Mouse (Mus musculus): Measurements from ENCODE around the gene Cd70.

Cd70 gene

DNA sequence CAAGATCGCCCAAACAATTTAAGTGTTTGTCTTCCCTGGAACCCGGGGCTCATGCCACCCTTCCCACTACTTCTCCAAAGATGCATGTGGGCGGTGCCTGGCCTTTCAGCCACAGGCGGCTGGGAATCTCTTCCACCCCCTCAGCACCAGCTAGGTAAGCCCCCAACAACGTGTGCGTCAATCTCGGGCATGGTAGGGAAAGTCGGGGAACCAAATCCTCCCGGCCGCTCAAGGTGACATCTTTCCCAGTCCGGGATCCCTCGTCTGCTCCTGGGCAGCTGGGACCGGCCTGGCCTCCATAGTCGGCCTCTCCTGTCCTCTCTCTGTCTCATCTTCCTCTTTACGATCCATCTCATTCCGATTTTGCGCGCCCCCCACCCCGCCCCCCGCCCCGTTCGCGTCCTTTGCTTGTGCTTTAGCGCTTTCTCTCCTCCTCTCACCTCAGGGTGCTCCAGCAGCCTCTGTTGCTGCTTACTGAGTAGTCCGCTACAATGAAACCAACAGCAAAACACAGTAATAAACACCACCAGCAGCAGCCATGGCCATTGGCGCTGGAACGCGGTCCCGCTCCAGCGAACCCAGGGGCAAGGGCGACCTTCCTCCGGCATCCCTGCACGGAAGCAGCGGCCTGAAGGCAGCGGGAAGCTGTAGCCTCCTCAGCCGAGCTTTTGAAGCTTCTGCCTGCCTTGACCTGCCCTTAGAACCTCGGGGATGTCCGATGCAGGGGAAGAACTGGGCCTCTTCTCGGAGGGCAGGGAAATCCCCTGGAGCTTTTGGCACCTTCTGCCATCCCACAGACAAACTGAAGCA is at the start of gene Cd70:
Gene Cd70, minus strand, starts transcription at position 784 of the 810 bp plus-strand sequence.
- peak; percentile 51 for DNase-seq (ENCODE audit: low spot score)

DNA sequence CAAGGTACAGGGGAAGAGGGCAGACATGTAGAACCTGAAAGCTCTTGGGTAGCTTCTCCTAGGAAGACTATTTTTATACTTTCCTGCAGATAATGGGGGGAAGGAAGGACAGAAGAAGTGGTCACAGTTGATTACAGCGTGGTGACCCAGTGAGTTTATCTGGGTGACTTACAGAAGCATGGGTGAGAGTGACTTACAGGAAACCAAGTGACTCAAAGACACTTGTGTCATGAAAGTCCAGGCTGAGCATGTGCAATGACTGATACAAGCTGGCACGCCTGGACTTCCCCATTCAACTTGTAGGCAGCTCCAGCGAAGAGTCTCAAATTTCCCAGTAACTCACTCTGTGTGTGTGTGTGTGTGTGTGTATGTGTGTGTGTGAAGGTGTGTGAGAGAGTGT is 48.7 kb upstream of the Cd70 start:
- DNase-seq (ENCODE audit: low spot score): no peak

DNA sequence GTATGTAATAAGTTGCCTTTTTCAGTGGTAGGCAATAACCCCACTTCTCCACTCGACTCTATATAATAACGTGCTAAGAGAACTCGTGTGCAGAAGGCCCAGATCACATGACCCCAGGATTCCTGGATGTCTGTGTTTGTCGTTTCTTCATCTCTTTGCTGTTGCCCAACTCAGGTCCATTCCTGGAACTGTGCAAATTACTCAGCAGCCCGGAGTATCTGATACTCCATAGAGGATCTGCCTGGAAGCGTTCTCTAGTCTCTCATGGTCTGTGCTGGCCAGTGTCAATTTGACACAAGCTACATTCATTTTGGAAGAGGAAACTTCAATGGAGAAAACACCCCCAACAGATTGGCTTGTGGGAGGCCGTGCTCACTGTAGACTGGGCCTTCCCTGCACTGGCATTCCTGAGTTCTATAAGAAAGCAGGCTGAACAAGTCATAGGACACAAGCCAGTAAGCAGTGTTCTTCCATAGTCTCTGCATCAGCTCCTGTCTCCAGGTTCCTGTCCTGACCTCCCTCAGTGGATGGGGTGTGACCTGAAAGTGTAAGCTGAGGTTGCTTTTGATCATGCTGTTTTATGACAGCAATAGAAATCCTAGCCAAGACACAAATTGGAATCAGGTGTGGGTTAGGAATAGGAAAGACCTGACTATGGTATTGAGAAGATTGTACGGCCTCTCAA is 45.9 kb upstream of the Cd70 start:
- no peak for DNase-seq (ENCODE audit: low spot score)

DNA sequence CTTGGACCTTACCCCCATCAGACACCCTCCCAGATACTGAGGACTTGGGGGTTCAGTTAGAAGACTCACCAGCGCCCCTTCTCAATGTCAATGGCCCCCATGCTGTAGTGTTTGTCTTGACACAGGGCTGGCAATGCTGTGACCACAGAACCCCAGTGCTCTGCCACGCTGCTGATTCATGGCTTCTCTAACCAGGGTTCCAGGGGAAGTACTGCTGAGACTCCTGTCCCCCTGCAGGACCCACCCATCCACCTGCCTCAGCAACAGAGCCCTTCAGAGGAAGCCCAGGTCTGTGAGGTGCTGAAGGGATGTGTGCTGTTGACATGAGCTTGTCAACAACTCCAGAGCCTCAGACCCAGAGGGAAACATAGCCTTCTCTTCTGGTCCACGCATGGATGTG is 45.2 kb upstream of the Cd70 start:
- DNase-seq (ENCODE audit: low spot score): no peak

DNA sequence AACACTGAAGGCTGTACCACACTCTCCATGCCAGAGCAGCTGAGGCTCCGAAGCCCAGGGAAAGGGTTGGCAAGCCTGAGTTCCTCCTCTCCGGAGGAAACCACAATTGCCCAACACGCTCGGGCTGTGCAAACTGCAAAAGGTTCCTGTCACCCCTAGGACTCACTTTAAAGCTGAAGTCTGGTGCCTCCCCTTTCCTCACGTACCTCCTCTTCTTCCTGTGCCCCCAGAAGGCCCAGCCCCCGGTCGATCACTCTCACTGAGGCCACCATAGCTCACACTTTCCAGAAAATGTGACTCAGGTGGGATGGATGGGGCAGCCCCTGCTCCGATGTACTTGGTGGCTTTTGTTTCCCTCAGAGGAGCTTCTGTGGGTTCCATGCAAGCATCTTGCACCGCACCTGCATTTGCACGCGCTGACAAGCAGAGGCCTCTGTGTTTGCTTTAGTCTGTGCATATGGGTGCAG is 44.5 kb upstream of the Cd70 start, which contains the start of gene Tnfsf14:
Gene Tnfsf14, minus strand, starts transcription at position 137 of the 467 bp plus-strand sequence.
- no peak for DNase-seq (ENCODE audit: low spot score)

DNA sequence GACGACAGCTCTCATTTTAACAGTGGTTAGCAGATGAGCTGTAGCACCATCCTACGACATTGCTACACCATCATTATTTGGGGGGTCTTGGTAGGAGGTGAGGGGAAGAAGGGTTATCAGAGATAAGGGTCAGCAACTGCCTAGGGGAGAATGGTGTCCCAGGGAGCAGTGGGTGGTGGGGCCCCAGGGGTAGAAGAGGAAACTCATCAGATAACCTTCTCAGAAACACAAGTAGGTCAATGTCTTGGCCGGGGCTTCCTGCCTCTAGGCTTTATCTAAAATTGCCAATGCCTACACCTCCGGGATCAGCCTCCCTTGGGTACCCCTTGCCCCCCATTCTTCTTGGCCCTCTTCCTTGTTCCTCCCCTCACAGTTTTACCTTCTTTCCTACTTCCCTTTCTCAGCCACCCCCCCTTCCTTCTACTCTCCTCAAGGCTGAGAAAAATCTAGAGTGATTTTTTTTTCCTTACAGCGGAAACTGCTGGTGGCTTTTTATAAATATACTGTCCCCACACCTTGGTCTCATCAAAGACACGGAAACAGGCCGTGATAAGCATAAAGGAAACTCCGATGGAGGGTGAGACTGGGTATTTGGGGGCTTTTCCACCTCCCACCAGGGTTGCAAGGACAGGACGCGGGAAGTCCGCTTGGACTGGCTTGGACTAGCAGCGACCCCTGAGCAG is 39.1 kb upstream of the Cd70 start:
- DNase-seq (ENCODE audit: low spot score): no peak

DNA sequence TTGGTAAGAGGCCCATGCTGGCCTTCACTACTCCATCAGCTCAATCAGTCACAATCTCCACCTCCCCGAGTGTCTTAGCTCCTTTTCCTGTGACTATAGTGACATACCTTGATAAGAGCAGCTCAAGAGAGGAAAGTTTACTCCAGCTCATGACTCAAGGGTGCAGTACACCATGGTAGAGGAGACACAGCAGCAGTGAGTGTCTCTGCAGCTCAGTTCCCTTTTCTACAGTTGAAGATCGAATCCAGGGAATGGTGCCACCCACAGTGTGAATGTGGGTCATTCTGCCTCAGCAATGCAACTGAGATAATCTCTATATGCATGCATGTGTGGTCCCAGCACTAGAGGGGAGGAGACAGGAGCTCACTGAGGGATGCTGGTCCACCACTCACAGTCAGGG is 36.1 kb upstream of the Cd70 start:
- no peak for DNase-seq (ENCODE audit: low spot score)

DNA sequence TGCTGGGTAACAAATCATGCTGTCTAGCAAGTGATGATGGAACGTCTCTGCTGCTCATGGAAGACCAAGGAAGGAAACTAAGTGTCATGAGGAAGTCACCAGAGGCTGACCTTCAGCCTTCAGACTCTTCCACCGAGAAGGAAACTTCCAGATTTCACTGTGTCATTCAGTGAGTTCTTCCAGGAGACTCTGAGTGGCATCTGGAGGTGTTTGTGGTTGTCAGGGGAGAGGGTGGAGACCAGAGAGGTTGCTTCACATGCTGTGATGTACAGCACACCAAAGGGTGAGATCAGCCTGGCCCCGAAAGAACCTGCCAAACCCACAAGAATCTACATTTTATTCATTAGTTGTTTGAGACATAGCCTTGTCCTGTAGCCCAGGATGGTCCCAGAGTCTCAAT is 33.3 kb upstream of the Cd70 start:
- no peak for DNase-seq (ENCODE audit: low spot score)

DNA sequence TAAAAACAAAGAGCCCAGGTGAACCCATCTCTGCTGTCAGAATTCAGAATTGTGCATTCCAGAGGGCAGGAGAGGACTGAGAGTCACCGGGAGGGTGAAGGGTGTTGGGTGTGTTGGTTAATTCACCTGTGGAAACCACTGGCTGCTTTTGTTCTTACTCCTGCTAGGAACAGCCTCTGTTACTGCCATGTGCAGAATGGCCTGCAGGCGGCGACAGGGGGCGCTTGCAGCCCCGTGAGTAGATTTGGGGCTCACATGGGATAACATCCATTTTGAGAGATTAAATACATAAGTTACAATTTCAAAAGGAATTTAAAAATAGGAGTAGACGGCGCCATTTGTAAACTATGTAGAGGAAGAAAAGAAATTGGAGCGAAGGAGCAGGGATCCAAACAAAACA is 30.8 kb upstream of the Cd70 start:
- DNase-seq (ENCODE audit: low spot score): no peak

DNA sequence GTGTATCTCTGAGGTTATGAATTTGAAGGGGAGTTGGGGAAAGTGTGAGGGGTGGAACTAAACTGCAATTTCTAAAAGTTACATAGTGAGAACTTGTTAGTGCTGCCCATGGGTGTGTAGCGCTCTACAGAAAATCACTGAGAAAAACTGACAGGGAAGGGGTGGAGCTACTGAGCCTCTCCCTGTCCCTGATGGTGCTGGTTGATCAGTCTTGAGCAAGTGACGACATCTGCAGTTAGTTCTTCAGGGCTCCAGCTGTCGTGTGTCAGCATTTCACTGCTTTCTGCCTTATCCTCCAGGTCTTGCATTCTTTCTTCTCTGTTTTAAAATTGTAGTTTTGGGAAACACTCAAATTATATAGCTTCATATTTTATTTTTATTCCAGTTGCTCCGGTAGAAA is 23.8 kb upstream of the Cd70 start:
- DNase-seq (ENCODE audit: low spot score): no peak

DNA sequence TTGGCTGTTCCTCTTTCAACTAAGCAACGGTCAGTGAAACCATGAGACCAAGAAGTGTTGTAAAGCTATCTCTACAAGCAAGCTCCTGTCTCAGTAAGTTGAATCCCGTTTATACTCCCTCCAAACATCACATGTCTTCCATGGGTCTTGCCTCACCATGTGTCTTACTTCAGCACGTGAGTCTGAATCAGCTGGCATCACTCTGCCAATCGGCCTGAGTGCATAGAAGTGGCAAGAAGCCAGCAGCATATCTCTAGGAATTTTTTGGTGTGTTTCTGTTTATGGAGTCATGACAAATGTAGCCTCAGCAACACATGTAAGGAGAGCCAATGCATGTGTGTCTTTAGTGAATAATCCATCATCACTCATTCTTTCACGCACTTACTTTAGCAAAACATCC is 22.8 kb upstream of the Cd70 start:
- no peak for DNase-seq (ENCODE audit: low spot score)

DNA sequence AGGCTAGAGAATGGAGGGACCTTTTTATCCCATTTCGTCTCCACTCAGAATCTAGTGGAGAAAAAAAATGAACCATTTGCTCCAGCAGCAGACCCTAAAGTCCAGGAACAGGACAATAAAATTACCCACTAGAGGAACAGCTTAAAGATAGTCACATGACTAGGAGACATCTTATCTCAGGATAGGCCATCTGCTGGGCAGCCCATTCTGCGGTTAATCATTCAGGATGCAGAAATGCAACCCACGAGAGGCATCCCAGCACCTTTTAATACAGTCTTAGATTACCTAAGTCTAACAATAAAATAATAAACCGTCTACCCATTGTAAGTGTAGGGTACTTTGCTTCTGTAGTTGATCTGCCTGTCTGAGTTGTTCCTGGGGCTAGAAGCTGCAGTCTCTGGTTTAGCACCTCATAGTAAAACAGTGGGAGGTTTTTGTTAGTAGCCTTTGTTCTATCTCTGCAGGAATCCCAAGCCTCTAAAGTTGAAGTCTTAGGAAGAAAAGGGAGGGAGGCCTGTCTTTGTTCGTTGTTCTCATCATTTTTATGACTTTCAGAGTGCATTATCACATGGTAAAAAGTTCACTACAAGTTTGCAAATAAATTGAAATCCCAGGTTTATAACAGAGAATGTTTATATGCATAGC is 21.2 kb upstream of the Cd70 start:
- DNase-seq (ENCODE audit: low spot score): no peak

DNA sequence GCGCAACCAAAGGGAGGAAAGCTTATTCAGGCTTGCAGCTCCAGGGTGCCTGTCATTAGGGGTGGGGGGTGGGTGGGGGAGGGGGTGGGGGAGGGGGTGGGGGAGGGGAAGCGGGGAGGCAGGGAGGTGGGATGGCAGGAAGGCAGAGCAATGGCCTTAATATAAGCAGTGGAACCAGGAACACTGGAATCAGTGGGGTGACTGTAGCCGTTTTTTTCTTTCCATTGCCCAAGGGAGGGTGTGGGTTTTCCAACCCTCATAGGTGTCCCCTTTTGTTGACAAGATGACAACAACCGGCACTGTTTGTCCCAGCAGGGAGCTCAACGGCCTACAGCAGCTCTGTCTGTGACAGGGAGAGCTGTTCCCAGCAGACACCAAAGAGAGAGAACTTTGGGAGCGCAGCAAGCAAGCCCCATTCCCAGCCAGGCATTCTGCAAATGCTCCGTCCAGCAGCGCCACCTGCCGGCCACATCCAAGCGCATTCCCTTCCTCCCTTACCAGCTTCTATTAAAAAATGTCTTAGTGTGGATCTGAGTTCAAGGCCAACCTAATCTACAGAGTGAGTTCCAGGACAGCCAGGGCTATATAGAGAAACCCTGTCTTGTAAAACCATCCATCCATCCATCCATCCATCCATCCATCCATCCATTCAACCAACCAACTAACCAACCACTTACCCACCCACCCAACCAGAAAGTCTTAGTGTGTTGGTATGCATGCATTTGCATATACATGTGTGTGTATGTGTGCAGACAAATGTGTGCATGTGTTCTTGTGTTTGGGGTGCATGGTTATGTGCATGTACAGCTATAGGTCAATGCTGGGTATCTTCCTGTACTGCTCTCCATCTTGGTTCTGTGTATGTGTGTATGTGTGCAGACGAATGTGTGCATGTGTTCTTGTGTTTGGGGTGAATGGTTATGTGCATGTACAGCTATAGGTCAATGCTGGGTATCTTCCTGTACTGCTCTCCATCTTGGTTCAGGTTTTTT is 17.5 kb upstream of the Cd70 start:
- DNase-seq (ENCODE audit: low spot score): peak; percentile 92

DNA sequence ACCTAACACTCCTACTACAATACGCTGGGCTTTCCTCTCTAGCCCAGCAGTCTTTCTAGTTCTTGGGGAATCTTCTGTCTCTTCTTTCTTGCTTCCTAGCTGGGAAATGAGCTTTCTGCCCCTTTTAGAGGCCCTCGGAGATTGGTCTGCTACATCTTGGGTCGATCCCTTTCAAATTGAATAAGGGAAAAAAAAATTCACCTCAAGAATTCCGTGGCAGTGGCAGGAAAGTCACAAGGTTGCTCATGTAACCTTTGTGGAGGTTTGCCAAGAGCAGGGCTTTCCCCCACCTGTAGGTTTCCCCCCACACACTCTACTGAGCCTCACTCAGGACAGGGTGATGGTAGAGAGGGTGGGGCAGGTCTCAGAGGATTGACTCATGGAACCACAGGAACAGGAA is 4.2 kb upstream of the Cd70 start:
- DNase-seq (ENCODE audit: low spot score): no peak

DNA sequence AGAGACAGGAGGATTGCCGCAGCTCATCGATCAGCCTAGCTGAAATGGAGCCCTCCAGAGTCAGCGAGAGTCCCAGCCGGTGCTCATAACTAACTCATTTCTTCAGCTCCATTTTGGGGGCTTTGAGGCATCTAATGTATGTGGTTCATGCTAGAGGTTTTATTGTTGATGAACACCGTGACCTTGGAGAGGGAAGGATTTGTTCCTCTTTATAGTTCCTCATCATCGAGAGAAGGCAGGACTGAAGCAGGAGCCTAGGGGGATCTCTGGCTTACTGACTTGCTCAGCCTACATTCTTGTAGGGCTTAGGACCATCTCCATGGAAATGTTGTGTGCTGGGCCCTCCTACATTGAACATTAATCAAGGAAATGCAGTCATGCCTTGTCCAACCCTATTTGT is 3.4 kb upstream of the Cd70 start:
- DNase-seq (ENCODE audit: low spot score): no peak

DNA sequence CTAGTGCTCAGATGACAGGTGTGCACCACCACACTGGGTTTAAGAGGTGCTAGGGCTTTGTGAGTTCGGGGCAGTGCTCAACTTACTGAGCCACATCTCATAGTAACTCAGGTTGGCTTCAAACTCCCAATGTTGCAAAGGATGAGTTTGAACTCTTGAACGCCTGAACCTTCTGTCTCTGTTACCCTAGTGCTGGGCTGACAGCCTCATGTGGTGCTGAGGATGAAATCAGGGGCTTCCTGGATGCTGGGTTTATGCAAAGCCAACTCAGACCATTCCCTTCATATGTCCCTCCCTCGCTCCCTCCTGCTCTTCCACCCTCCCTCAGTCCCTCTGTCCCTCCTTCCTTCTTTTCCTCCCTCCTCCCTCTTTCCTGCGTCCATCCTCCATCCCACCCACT is 1.2 kb downstream of the Cd70 start:
- DNase-seq (ENCODE audit: low spot score): no peak

DNA sequence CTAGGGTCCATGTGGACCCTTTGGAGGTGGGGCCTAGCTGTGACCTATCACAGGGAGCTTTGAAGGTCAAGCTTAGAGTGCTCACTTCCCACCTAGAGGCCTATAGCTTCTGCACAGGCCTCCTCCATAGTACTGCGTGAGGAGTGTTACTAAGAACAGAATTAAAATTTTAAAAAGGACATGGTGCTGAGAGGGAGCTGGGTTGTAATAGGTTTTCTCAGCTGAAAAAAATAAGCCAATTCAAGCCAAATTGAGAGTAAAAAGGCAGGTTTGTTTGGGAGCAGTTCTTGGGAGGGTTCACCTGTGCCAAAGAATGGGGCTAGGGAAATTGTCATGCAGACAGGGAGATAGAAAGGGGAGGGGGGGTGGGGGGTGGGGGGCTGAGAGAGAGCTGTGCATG is 4.5 kb downstream of the Cd70 start:
- no peak for DNase-seq (ENCODE audit: low spot score)

DNA sequence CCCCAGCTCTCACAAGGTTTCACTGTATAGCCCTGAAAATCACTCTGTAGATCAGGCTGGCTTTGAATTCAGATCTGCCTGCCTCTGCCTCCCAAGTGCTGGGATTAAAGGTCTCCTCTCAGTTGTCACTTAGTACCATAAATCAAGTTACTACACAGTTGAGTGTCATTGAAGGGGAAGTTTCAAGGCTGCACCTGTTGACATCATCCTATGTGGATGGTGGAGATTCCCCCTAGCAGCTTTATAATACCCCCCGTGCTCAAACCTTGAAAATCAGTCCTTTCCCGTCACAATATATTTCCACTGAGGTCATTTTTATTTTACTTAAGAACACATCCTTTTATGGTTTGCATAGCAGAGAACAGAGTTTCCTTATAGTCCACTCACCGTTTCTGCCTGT is 5.9 kb downstream of the Cd70 start:
- DNase-seq (ENCODE audit: low spot score): no peak

DNA sequence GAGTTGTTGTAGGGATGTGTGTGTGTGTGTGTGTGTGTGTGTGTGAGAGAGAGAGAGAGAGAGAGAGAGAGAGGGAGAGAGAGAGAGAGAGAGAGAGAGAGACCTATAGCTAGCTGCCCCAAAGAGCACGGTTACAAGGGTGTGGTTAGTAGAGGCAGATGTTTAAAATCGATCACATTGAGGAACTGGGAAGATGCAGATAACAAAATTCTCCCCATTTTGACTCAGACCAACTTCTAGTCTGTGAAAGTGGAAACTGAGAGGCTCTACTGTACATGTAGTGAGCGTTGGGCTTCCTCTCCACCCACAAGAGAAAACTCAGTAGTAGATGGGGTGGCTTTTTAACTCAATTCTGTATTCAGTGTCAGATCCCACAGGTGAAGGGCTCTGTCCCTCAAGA is 9.9 kb downstream of the Cd70 start:
- DNase-seq (ENCODE audit: low spot score): no peak

DNA sequence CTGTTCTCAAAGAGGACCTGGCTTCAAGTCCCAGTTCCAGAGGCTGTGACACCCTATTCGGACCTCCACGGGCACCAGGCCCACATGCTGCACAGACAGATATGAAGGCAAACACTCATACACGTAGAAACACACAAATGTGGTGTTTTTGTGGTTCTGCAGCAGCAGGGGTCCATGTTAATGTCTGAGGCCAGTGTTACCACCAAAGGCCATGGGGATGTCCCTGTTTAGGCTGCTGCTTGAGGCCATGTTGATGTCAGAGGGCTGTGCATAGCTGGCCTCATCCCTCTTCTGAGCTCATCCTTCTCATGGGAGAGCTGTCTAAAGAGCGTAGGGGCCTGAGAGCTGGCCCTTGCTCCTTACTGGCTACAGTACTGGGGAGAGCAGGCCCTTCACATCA is 10.9 kb downstream of the Cd70 start:
- DNase-seq (ENCODE audit: low spot score): no peak

DNA sequence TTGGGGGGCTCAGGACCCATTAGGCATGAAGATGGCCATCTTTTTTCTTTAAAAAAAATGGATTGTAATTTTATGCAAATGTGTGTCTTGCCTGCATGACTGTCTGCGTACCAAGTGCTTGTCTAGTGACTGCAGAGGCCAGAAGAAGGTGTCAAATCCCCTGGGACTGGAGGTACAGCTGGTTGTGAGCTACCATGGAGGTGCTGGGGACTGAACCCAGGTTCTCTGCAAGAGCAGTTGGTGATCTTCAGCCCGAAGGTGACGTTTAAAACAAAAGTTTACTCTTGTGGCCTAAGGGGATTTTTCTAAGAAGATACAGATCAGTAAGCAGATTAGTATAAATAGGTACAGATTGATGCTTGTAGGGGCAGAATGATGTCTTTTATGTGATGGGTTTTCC is 13.9 kb downstream of the Cd70 start:
- DNase-seq (ENCODE audit: low spot score): no peak

Measured in embryo, embryonic 10 days (tissue).